Mouse (Mus musculus): Measurements from ENCODE around the gene Ssh1.

The Ssh1 gene

DNA sequence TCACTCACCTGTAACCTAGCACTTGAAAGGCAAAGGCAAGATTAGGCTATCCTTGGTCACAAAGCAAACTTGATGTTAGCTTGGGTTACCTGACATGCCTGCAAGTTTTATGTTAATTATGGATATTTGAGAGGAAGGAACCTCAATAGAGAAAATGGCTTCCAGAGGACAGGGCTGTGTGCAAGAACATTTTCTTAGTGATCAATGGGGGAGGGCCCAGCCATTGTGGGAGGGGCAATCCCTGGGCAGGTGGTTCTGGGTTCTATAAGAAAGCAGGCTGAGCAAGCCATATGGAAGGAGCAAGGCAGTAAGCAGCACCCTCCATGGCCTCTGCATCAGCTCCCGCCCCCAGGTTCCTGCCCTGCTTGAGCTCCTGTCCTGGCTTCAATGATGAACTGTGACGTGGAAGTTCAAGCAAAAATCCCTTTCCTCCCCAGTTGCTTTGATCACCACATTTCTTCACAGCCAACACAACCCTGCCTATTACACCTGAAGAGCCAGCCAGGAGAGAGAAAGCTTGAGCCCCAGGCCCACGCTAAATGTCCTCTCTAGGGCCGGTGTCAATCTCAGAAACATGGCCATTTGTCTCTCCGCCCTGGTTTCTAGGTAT, 105.4 kb downstream of the Ssh1 start:
- no peak for DNase-seq

GRCm38 (mm10) chr5:113887132-113887531, 106.6 kb downstream of the Ssh1 start:
- peak; percentile 90 for DNase-seq

Data from kidney, adult 8-10 months (tissue).